Mouse (Mus musculus): ENCODE data around the gene Pitpnc1. TPM values are rescaled to one million over a fixed set of nuclear protein-coding genes. Genes with fewer than 3 reads are reported as not detected.

Pitpnc1 gene
- polyA plus RNA-seq, 1 experiment from 2014 or later = 21.5 TPM

GRCm38 (mm10) chr11:107183777-107184176 lies 286.7 kb downstream of the Pitpnc1 start:
- H3K27me3 ChIP-seq = no peaks in the 10 kb centered on the region
- WGBS = 85% methylated on average over 8 of the region's 8 CpGs
- H3K36me3 ChIP-seq = peaks cover 74% of the 10 kb centered on the region
- no peak overlapping the region for H3K4me2 ChIP-seq
- no peak overlapping the region for H3K9ac ChIP-seq
- no peak for ATAC-seq (replicated peaks; ENCODE audit: low FRiP score)
- no peak overlapping the region for H3K27ac ChIP-seq
- H3K4me3 ChIP-seq (replicated peaks) = no peak overlapping the region
- H3K9me3 ChIP-seq (replicated peaks) = no peaks in the 10 kb centered on the region
- H3K4me1 ChIP-seq = peaks cover 6% of the 10 kb centered on the region

GRCm38 (mm10) chr11:107161215-107161614 lies 309.3 kb downstream of the Pitpnc1 start:
- H3K27me3 ChIP-seq = no peaks in the 10 kb centered on the region
- H3K4me3 ChIP-seq (replicated peaks) = no peak overlapping the region
- no peaks in the 10 kb centered on the region for H3K4me1 ChIP-seq
- WGBS = 74% methylated on average over 4 of the region's 4 CpGs
- no peak overlapping the region for H3K27ac ChIP-seq
- H3K9ac ChIP-seq = no peak overlapping the region
- H3K9me3 ChIP-seq (replicated peaks) = no peaks in the 10 kb centered on the region
- no peak for ATAC-seq (replicated peaks; ENCODE audit: low FRiP score)
- H3K36me3 ChIP-seq = peaks cover 11% of the 10 kb centered on the region
- no peak overlapping the region for H3K4me2 ChIP-seq

- Histone ChIP-seq H3K4me2 (no peak overlapping the region), H3K27ac (no peak overlapping the region), H3K27me3 (no peaks in the 10 kb centered on the region), H3K4me3 (replicated peaks) (no peak overlapping the region), H3K9me3 (replicated peaks) (no peaks in the 10 kb centered on the region), H3K4me1 (no peaks in the 10 kb centered on the region), H3K36me3 (no peaks in the 10 kb centered on the region), H3K9ac (no peak overlapping the region)
- WGBS = 47% methylated on average over 1 of the region's 1 CpGs
- ATAC-seq (replicated peaks; ENCODE audit: low FRiP score) = no peak
Observed at GRCm38 (mm10) chr11:107159034-107159433, 311.5 kb downstream of the Pitpnc1 start.

Other genes with a start within 250 kb of the Pitpnc1 start
- 178 and 184 TPM in 2 replicates for gene Psmd12, start 8.8 kb upstream of the Pitpnc1 start, polyA plus RNA-seq (2015; fragmentation: Nextera tagmentation; extraction: Ambion mirVana)
- 22.5 and 22.9 TPM in 2 replicates for gene Helz, start 77.2 kb upstream of the Pitpnc1 start, polyA plus RNA-seq (2015; fragmentation: Nextera tagmentation; extraction: Ambion mirVana)
- 1.3 and 2.9 TPM in 2 replicates for gene Cacng1, start 245.8 kb upstream of the Pitpnc1 start, polyA plus RNA-seq (2015; fragmentation: Nextera tagmentation; extraction: Ambion mirVana)